Mouse (Mus musculus) left cerebral cortex, adult 2 months (tissue): ENCODE results near the gene Gm42742. TPM values are rescaled to one million over a fixed set of nuclear protein-coding genes. Genes with fewer than 3 reads are reported as not detected.
A peak's percentile ranks its signal among the peaks of the same experiment; 100 is the strongest.

Source experiments
- DNase-seq, 2 experiments: peaks; one replicate each; pipeline ENCODE4 v3.0.0; 2021 to 2022; ENCODE audit warnings: low spot score in 2 of 2, mixed read lengths in 1 of 2; ENCODE audit errors: extremely low spot score in 1 of 2
- H3K27ac ChIP-seq: fragments of 200-600 bp; 2 replicates; pipeline ENCODE4 v1.8.1; 2022
- H3K4me3 ChIP-seq: fragments of 200-600 bp; 2 replicates; pipeline ENCODE4 v1.8.1; 2022
- CTCF ChIP-seq: fragments of 200-600 bp; IDR thresholded peaks from 2 replicates; pipeline ENCODE4 v1.8.1; 2022; ENCODE audit warnings: antibody characterized with exemption, mild to moderate bottlenecking, moderate library complexity
- intact Hi-C: fragments of 180-260 bp; cut with DNase I; formaldehyde crosslinking; loops from one replicate; pipeline ENCODE4 v1.15.1; 2025
- total RNA-seq, 2 experiments: library from RNA; stranded (reverse); gene quantifications; 2 replicates each; pipeline ENCODE4 v1.2.3; 2021

Gm42742 gene
- total RNA-seq, 2 experiments from 2014 or later: 61.0 to 66.3 TPM

DNA sequence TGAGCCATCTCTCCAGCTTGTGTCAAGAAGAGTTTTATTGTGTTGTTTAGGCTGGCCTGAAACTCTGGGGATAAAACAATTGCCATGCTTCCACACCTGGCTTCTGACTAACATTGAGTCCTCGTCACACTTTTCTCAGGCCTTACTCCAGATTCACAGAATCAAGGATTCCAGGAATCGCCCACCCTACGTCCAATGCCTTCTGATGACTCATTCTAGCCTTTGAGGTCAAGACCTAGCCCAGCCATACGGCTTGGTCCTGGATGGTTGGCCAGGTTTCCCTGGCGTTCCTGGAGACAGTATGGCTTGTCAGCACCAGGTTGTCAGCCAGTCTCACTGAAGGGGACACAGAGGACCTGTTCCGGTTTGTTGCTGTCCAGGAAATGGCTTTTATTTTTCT lies 8.5 kb downstream of the Gm42742 start:
- Histone ChIP-seq H3K27ac (no peak overlapping the region), H3K4me3 (no peak overlapping the region)
- intact Hi-C loops: no loop called here
- DNase-seq: no peak
- TF ChIP-seq CTCF: no peak

DNA sequence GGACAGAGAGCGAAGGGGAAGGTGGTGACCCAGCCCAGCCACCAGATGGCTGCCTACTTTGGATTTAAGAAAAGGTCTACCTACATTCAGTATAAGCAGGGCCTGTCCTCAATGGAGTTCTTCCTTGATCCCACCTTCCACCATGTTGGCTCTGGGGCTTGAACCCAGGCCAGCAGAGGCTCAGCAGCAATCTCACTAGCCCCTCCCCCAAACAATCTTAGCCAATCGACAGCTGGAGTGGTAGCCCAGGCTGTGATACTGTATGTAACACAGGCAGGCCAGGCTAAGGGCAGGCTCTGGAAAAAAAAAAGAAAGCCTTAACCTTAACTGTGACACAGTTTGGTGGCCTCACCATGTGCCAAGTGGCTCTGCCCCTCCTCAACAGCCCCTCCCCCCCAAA lies 9.2 kb downstream of the Gm42742 start:
- no peak for DNase-seq
- no peak for TF ChIP-seq CTCF
- H3K4me3 ChIP-seq: no peak overlapping the region
- intact Hi-C loops: no loop called here
- H3K27ac ChIP-seq: no peak overlapping the region

DNA sequence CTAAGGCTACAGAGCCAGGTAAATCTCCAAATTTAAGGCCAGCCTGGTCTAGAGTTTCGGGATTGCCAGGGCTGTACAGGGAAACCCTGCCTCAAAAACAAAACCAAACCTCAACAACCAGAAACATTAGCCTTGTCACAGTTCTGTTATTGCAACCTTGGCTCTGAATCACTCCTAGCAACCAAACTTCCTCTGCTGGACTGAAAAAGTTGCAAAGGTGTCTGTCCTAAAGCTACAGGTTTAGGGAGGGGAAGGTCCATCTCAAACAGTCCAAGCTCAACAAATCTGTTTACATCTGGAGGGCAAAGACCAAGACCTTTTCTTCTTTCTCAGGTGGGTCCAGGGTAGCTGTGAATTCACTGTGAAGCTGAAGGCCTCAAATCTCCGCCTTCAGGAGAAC lies 9.8 kb downstream of the Gm42742 start:
- intact Hi-C loops: no loop called here
- TF ChIP-seq CTCF: no peak
- Histone ChIP-seq H3K27ac (no peak overlapping the region), H3K4me3 (no peak overlapping the region)
- DNase-seq: no peak

DNA sequence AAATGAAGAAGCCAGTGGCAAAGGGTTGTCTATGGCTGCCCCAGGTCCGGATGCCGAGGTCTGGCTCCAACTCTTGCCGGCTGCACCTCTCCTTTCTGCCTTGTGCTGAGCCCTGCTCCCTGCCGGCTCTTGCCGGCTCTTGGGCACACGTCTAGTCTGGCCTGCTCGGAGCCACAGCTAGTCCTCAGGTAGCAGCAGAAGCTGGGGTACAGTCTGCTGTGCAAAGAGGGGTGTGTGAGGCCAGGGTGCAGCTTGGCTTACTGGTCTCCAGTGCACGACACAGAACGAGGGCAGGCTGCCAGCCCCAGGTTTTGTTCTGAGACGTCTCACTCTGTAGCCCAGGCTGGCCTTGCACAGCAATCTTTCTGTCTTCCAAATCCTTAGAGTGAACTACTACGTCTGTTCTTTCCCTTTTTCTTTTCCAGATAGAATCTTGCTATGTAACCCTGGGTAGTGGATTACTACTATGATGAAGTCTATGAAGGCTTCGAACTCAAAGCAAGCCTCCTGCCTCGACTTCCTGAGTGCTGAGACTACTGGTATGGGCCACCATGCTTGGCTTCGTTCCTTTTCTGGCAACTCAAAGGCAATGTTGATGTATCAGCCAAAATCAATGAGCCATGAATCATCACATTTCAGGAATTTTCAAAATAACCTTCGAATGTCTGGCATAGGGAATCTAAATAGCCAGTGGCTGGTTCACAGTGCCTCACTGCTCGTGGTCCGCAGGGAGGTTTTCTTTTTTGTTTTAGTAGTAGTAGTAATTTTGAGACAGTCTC lies 11.4 kb downstream of the Gm42742 start:
- H3K4me3 ChIP-seq: no peak overlapping the region
- no peak for DNase-seq
- no peak for TF ChIP-seq CTCF
- intact Hi-C loops: no loop called here
- H3K27ac ChIP-seq: peak overlapping the region; percentile 86

DNA sequence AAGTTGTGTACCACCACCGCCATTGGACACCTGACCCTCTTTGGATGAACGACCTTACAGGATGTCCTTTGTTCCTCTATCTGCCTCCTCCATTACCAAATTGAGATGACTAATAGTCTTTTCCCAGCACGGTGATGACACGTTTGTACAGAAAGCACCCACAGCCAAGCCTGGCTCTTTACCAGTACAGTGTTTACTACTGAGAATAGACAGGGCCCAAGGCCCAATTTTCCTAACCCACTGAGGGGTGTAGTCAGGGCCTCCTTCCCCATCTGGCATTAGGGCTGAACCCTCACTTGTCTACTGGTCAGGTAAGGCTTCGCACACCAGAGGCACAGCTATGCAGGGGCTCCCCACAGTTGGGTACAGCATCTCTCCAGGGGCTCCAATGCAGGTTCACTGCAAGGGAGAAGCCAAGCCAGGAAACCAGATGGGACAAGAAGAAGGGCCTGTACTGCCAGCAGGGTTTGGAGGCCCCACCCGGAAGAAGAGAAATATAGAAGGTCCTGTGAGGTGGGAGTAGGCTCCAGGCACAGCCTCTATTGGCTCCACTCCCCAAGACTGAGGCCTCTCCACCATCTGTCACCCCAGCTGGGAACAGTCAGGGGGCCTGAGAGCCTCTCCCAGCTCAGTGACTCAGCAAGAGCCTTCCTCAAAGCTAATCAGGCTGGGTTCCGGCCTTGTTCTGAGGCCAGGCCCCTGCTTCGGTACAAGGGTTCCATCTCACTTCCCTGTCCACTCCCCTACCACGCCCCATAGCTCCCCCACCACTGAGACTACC lies 12.5 kb downstream of the Gm42742 start:
- intact Hi-C loops: loop anchor here (1.0 kb wide), 1 partner anchor 23 kb away; no protein-coding TSS in a partner anchor
- peak; percentile 45 to 83 for DNase-seq
- no peak for TF ChIP-seq CTCF
- peak overlapping the region; percentile 86 for H3K27ac ChIP-seq
- H3K4me3 ChIP-seq: no peak overlapping the region

DNA sequence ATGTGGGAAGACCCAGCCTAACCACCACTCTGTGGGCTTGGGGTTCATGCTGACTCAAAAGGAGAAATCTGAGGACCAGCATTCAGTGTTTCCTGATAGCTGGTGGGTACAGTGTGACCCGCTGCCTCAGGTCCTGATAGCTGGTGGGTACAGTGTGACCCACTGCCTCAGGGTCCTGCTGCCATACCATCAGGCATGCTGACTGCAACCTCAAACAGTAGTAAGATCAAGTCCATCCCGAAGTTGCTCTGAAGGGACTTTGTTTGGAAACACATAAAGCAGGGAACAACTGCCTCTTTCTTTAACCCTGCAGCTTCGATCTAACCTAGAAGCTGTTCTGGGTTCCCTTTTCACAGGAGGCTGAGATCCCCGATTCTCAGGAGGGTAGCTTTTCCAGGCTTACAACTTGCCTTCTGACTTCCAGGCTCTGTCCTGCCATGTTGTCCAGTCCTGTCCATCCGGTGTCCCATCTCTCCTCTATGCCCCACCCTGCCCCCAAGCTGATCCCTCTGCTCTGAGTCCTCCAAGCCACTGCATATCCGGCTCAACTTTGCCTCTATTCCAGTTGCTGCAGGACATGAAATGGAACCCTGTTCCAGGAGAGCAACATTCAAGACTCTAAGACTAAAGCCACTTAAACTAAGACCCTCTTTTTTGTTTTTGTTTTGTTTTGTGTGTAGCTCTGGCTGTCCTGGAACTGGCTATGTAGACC lies 13.4 kb downstream of the Gm42742 start:
- Histone ChIP-seq H3K27ac (peak overlapping the region; percentile 86), H3K4me3 (no peak overlapping the region)
- intact Hi-C loops: loop anchor here (1.0 kb wide), 1 partner anchor 22 kb away; no protein-coding TSS in a partner anchor
- DNase-seq: no peak
- TF ChIP-seq CTCF: no peak

DNA sequence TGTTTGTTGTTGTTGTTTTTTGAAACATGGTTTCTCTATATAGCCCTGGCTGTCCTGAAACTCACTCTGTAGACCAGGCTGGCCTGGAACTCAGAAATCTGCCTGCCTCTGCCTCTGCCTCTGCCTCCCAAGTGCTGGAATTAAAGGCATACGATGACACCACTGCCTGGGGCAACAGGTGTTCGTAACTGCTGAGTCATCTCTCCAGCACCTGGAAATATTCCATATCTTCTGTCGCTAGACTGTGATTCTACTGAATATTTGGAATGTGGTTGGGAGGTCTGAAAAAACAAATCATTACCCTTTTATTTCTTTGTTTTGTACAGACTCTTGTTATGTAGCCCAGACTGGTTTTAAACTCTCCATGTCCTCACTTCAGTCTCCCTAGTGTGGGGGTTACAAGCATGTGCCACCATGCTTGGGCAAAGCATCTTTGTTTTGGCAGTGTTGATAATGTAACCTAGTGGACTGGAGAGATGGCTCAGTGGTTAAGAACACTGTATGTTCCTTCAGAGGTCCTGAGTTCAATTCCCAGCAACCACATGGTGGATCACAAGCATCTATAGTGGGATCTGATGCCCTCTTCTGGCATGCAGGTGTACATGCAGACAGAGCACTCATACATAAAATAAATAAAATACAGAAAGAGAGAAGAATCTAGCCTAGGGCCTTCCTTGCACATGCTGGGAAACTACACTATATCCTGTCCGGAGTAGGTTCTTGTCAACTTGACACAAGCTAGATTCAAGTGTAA lies 16.6 kb downstream of the Gm42742 start:
- intact Hi-C loops: no loop called here
- Histone ChIP-seq H3K27ac (no peak overlapping the region), H3K4me3 (no peak overlapping the region)
- DNase-seq: no peak
- peak; percentile 15; the same call in 1 of the 2 replicates for TF ChIP-seq CTCF

DNA sequence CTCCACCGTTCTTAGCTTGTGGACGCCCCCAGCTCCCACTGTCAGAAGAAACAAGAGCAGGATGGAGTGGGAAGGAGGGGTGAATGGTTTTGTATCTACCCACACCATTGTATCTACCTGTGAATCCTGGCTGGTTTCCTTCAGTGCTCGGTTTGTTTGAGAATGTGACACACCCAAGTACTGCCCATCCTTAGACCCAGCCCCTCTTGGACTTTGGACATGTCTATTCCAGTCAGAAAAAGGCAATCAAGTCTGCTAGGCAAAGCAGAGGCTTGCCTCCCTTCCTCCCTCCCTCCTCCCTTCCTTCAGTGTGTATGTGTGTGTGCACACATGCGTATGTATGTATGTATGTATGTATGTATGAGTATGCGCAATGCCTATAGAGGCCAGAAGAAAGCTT lies 17.3 kb downstream of the Gm42742 start:
- intact Hi-C loops: no loop called here
- no peak for DNase-seq
- Histone ChIP-seq H3K27ac (no peak overlapping the region), H3K4me3 (no peak overlapping the region)
- TF ChIP-seq CTCF: no peak

DNA sequence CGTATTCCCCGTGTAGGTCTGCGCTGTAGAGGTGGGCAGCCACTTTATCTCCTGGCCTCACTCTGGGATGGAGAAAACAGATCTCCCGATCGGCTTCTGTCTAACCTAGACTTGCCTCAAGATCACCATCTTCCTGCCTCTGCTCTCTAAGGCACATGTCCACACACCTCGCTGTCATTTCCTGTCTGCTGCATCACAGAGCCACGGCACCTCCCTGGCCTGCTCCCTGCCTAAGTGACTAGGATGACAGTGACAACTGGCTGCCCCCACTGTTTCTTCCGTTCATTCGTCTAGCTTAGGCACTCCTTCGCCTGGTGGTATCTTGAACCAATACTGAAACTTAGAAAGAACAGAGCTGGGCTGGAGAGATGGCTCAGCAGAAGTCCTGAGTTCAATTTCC lies 21.3 kb downstream of the Gm42742 start:
- no peak for DNase-seq
- Histone ChIP-seq H3K27ac (no peak overlapping the region), H3K4me3 (no peak overlapping the region)
- intact Hi-C loops: no loop called here
- TF ChIP-seq CTCF: no peak

DNA sequence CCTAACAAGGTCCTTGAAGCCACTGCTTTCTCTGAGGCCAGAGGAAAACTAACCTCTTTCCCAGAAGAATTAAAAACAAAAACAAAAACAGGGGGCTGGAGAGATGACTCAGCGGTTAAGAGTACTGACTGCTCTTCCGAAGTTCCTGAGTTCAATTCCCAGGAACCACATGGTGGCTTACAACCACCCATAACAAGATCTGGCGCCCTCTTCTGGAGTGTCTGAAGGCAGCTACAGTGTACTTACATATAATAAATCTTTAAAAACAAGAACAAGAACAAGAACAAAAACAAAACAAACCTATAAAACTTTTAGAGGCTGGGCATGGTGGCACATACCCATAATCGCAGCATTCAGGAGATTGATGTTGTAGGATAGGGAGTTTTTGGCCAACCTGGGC lies 24.4 kb downstream of the Gm42742 start:
- Histone ChIP-seq H3K27ac (no peak overlapping the region), H3K4me3 (no peak overlapping the region)
- intact Hi-C loops: no loop called here
- DNase-seq: no peak
- peak; percentile 18; the same call in 1 of the 2 replicates for TF ChIP-seq CTCF

DNA sequence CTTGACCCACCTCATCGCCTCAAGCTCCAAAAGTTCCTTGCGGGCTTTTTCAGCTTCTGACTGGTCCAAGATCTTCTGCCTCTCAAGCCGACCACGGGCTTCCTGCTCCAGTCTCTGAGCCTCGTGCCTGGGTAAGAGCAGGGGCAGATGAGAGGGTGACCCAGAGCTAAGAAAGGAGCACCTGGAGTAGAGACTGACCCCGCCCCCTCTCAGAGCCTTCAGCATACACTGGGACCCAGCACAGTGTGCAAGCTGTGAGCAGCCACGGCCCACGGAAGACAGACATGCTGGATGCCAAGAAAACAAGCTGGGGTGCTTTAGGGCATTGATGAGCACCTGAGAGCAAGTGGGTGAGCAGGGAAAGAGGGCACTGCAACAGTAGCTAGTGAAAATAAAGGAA lies 32.1 kb downstream of the Gm42742 start:
- DNase-seq: no peak
- intact Hi-C loops: no loop called here
- no peak for TF ChIP-seq CTCF
- Histone ChIP-seq H3K27ac (no peak overlapping the region), H3K4me3 (no peak overlapping the region)
